Mouse (Mus musculus): ENCODE results near the gene Slc4a5.
A peak's percentile ranks its signal among the peaks of the same experiment; 100 is the strongest.
"Not testable (repeated sequence)": the region's sequence is repeated elsewhere in the genome, so short reads cannot be mapped to it uniquely, and the experiment has no call there.

Gene Slc4a5

DNA sequence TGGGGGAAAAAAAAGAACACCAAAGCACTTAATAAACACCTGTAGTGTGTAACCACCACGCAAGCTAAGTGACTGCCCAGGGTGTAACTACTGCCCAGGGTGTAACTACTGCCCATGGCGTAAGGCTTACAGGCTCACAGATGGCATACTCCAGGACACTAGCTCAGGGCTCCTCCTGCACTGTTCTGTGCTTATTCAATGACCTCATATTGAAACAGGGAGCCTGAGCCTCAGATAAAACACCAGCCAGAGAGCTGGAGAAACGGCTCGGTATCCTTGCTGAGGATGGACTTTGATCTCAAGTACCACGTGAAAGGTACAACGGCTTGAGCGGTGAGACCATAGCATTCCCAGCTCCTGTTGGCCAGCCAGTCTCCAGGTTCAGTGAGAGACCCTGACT lies 92.4 kb downstream of the Slc4a5 start:
- DNase-seq, result no peak

DNA sequence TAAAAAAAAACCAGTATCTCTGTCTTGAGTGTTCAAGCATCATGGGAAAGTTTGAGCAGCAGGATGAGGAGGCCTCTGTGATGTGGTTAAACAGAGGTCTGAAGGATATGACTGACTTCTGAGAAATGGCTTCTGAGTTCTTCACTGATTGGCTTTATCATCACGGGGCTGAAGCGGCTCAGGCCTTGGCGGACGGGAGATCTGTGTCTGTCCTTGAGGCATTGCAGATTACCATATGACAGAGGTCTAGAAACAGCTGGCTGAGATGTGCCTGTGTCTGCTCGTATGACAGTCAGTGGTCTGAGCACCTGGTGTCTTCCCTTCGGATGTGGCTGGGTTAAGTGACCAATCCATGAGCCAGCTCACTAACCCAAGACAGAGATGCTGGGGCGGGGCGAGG lies 92.9 kb downstream of the Slc4a5 start:
- DNase-seq, result no peak

DNA sequence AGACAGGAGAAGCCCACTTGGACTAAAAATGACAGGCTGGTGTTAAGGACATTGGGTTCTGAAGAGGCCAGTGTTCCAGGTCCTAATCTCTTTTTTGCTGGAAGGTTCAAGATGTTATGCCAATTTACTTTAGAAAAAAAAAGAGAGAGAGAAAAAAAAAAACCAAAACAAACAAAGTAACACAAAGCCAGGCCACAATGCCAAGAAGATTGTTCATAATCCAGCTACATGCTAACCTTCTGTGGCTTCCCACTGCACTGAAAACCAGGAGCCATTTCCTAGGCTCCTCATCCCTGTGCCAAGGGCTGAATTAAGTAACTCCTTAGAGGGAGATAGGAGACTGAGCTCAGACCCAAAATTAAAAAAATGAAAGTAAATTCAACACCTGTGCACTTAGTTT lies 95.7 kb downstream of the Slc4a5 start:
- no peak for DNase-seq

DNA sequence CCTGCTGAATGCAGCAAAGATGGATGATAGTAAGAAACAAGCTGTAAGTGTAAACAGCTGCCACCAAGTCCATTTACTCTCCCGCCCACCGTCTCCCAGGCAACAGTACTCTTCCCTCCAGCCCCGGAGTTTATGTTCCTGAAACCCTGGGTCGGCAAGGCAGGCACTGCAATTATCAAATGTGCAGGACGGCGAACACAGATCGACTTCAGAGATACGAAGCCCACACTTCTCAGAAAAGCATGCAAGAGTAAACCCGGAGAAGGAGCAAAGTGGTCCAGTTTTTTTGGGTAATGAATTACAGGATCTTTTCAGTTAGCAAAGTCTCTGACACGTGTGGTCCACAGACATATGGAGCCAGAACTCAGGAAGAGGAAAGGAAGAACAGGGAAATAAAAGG lies 96.4 kb downstream of the Slc4a5 start:
- DNase-seq, result no peak

DNA sequence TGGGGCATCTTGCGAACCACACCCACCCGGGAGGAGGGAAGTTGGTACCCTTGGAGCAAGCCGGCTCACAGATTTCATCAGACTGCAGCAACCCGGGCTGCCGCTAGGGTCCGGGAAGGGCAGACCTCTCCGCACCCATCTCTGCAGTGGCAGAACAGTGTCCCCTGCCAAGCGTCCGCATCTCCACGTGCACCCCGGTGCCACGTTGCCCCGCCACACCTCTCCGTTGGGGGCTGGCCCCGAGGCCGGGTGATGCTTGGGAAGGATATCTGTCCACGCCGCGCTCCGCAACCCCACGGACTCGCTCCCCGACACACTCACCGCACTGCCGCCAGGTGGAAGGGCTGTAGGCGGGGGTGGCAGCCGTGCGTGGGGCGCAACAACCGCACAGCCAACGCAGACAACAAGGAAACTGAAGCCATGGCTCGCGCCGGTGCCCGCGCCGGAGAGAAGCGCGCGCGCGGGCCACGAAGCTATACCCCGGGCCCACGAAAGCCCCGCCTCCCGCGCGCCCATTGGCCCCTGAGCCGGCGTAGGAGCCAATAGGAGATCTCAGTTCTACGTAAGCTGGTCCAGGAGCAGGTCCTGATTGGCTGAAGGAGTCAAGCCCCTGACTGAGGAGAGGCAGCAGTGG lies 97.6 kb downstream of the Slc4a5 start:
- peak; percentile 94 for DNase-seq

DNA sequence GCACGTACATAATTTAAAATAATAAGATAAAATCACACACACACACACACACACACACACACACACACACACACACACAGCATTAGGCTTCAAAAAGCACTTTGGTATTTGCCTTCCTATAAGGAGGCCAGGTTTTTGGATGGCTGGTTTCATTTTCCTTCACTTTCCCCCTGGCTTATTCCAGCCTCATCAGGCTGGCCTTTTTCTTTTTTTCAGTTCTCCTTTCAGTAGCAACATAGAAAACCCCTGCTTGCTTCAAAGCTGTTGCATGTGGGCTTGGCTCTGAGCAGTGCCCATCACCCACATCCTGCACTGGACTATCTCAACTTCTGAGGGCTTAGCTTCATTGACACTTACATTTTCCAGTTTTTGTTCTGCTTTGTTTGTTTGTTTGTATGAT lies 102.3 kb downstream of the Slc4a5 start:
- DNase-seq, result no peak

DNA sequence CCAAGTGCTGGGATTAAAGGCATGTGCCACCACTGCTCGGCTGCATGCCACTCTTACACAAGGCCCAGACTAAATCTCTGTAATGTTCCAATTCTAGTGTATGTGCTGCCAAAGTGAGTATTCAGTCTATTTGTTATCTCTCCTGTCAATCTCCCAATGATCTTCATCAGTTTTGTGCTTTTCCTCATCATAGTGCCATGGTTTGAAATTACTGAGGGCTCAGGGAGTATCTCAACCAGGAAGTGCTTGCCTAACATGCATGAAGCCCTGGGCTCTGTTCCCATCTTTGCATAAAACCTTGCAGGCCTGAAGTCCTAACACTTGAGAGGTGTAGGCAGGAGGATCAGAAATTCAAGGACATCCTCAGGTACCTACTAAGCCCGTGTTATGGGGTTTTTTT lies 103.2 kb downstream of the Slc4a5 start:
- DNase-seq, result no peak

DNA sequence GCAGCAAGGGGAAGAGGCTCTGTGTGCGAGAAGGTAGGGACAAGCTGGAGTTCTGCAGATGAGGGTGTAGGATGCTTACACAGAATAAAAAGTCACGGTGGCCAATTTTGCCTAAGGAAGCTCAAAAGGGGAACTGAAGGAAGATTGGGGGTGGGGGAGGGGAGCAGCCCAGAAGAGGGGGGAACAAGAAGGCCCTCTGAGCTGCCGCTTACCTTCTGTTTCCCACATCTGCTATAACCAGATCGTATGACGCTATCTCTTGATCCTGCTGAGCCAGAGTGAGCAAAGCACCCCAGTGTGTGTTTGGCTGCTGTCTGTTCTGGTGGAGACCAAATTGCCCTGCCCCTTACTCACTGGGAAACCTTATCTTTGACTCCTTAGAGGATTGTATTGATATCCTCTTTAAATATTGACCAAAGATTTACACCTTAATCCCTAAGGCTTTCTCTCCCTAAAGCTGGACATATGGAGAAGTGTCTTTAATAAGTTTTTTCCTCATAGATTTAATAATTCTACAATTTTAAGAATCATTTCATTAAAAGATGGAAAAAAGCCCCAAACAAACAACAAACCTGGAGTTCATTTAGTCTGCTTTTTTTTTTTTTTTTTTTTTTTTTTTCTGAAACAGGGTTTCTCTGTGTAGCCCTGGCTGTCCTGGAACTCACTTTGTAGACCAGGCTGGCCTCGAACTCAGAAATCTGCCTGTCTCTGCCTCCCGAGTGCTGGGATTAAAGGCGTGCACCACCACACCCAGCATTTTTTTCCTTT lies 104.2 kb downstream of the Slc4a5 start:
- no peak for DNase-seq

DNA sequence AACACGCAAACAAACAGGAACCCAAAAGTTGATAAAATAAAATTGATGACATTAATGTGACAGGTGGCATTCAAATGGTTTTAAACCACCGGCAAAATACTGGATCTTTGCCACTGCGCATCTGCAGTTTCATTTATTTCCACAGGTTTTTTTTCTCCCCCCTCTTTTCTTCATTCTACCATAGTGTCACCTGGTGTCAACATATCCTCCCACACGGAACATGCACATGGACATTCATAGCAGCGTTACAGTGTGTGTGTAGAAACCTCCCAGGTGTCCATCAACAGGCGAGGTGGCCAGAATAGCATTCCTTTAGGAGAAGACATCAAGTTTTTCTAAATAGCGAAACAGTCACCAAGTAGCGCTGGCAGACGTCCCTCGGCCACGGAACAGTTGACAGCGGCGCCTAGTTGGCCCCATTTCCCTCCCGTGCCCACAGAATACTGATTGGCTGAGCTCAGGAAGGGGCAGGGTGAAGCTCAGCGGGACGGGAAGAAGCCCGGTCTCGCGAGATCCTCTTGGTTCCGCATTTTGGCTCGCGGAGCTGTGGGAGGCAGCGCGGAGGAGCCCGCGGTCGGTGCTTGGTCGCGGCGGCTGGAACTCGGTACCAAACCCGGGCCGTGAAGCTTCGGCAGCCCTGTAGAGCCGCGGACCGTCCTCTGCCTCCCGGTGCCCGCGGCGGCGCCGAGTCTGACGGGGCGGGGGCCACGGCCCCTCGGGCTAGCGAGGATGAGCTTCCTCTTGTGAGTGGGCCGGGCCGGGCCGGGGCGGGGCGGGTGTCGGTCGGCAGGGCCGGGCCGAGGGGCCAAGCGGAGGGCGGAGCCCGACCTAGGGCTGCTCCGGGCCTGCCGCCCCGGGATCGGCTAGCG lies 106.1 kb downstream of the Slc4a5 start, which contains the start of the genes Mthfd2 and Mob1a:
TSS of gene Mthfd2 (minus strand) at position 384 of the 869 bp plus-strand sequence.
TSS of gene Mob1a (plus strand) at position 492 of the 869 bp plus-strand sequence.
- DNase-seq, result peak; percentile 95

DNA sequence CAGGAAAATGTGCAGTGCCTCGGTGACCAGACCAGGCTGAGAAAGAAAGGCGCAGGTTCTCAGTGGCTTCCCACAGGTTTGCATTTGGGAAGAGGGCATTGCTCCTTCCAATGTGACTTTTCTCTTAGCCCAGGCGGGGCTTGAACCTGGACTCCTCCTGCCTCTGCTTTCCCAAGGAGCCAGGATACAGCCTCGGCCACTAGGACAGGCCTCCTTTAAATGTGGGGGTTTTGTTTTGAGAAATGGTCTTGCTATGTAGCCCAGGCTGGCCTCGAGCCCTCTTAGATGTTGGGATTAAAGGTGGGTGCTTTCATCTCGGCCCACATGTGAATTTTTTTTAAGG lies 106.7 kb downstream of the Slc4a5 start:
- no peak for DNase-seq

DNA sequence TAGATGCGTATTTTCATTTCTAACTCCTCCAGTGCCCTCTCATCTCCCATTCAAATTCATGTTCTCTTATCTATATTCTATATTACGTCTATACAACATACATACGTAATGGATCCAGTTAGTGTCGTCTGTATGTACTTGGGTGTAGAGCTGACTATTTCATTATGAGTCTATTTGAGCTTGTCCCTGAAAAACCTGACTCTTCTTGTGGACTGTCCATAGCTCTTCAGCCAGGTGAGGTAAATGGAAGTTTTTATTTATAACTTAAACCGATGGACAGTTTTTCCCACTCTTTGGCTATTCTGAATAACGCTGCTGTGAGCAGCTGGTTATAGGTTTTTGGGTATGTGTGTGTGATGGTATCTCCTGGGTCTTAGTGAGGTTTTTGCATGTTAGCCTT lies 107.1 kb downstream of the Slc4a5 start:
- no peak for DNase-seq

DNA sequence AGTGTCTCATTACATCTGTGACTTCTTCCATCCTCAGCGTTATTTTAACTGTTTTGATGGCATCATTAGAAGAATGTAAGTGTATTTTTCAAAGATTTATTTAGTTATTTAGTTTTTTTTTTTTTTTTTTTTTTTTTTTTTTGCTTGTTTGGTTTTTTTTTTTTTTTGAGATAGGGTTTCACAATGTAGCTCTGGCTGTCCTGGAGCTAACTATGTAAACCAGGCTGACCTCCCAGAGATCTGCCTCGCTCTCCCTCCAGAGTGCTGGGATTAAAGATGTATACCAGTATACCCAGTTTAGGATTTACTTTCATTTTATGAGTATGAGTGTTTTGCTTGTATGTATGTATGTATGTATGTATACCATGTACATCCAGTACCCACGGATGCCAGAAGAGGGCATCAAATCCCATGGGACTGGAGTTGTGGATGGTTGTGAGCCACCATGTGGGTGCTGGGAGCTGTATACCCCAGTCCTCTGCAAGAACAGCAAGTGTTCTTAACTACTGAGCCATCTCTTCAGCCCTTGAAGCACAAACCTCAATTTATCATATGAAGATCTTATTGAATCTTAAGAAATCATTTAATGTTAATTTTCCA lies 108.1 kb downstream of the Slc4a5 start:
- no peak for DNase-seq

DNA sequence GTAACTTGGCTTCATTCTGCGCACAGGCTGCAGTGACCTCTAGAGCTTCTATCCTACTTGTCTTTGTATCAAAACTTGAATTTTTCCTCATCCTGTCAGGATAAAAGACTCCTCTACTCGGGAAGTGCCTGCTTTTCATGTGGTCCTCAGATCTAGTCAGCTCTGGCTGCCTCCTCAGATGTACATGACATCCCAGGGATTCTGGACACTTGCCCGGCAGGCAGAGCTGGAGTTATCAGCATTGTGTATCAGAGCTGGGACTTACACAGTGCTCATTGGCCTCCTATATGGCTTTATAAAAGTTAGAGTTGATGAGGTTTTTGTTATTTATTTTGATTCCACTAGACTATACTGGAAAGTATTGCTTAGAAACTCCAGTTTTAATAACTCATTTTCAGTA lies 121.8 kb downstream of the Slc4a5 start:
- no peak for DNase-seq

DNA sequence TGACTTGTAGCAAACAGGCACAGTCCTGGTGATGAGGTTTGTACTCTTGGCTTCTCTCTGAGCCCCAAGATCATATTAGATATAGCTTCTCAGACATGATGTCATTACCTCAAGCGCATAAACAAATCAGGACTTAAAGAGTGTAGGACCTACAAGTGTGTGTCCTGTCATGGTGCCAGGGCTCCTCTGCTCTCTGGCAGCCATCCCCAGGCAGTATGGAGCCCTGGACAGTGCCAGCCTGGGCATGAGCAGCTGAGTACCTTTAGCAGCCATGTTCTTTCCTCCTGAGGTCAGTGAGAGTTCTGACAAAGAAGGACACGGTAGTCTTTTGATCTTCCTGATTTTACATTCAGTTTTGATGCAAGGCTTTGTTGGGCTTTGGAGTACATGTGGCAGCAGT lies 123.3 kb downstream of the Slc4a5 start:
- DNase-seq, result no peak

DNA sequence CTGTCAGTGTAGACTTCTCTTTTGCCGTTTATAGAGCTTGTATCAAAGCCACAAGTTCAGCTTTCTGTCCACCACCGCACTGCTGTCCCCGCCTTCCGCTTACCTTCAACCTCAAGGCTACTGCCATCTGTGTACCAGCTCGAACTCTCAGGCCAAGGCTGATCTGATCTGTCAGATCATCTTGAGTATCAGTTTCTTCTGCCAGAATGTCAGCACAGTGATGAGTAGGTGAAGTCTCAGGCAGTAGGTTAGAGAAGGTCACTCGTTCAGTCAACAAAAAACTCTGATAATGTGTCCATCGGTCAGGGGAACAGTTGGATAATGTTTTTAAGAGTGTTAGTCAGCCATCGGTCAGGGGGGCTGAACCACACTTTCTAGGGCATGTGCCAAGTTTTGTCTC lies 125.7 kb downstream of the Slc4a5 start:
- not testable (repeated sequence) for DNase-seq

DNA sequence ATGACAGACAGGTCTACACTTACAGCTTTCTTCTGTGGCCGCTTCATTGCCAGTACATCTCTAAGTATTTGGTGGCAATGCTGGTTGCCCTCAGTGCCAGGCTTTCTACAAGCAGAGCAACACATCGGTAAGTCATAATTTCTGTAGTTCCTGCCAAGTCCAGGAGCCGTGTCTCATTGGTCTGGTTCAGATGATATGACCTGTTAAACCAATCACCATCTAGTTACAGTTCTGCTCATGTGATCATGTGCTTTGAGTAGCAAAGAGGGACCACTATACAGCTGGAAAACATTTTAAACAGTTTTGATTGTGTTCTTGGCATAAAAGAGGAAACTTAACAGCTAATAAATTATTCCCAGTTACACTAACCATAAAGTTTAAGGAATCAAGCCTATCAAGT lies 128.3 kb downstream of the Slc4a5 start:
- DNase-seq, result no peak

DNA sequence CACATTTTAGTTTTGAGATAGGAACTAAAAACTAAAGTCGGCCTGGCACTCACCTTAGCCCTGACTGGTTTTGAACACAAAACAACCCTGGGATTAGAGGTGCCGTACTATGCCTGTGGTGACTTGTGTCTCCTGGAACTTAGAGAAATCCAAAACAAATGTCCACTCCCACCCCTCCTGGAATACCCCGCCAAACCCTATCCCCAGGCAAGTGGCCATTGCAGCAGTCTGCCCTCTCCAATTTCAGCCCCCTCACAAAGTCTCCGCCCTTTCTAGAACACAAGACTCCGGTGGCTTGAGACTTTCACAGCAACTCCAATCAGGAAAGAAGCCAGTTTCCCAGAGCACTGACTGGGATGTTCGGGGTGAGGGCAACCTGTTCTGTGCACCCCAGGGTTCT lies 129.2 kb downstream of the Slc4a5 start, which contains the start of gene Bola3:
TSS of gene Bola3 (plus strand) at position 275 of the 400 bp plus-strand sequence.
- no peak for DNase-seq

DNA sequence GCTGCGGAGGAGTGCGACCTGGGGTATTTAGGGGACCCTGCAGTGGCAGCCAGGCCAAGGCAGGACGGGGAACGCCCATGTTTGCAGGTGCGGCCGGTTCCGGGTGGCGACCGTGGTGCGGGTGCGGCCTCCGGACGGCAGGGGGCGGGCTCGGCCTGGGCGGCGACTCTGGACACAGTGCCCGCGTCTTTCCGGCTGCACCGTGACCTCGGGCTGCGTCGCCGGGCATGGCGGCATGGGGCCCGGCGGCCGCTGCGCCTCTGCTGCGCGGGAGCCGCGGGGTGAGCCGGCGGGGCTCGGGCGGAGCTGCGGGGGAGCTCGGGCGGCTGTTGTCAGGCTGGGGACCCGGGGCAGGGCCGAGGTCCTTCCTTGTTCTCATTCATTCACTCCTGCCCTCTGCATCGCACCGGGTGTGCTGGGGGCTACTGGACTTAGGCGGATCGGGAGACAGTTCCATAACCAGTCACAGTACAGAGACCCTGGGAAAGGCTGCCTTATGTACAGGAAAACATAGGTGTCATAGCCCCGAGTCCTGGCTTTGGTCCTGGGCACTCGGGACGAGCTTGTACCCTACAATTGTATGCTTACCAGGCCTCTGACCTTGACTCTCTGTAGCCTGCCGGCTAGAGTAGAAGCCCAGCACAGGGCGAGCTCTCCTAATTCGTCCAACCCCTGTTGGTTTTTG lies 129.8 kb downstream of the Slc4a5 start:
- peak; percentile 71 for DNase-seq

DNA sequence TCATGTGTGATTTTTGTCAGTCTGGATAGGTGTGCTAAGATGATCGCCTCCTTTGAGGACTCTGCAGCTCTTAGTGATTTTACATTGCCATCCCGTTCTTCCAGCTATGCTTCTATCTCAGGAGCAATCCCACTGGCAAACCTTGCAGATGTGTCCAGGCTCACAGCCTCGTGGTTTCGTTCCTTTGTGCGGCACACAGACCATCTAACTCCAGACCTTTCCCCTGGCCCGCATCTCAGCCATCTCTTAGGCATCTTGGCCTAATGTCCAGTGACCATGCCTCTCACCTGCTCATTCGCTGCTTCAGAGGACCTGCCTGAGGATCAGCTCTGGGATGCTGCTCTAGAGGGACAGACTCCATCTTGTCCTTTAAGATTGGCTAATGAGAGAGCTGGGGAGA lies 130.5 kb downstream of the Slc4a5 start:
- DNase-seq, result no peak

DNA sequence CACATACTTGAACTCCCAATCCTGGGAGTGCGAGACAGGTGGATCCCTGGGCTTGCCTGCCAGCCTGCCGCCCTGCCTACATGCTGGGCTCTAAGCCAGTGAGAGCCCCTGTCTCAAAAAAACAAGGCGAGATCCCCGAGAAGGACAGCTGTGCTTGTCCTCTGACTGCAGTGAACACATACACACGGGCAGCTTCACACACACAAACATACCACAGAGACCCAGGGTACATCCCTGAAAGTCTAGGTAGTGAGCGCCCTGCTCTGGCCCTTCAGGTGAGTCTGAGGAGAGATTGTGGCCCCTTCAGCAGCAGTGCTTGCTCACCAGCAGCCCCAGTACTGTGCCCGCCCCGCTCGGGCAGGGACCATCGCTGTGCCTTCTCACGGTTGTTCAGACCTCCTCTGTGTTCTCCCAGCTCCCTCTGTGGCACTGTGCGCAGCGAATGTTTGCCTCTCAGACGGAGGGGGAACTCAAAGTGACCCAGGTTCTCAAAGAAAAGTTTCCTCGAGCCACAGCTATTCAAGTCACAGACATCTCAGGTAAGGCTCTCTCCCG lies 131.3 kb downstream of the Slc4a5 start:
- no peak for DNase-seq

DNA sequence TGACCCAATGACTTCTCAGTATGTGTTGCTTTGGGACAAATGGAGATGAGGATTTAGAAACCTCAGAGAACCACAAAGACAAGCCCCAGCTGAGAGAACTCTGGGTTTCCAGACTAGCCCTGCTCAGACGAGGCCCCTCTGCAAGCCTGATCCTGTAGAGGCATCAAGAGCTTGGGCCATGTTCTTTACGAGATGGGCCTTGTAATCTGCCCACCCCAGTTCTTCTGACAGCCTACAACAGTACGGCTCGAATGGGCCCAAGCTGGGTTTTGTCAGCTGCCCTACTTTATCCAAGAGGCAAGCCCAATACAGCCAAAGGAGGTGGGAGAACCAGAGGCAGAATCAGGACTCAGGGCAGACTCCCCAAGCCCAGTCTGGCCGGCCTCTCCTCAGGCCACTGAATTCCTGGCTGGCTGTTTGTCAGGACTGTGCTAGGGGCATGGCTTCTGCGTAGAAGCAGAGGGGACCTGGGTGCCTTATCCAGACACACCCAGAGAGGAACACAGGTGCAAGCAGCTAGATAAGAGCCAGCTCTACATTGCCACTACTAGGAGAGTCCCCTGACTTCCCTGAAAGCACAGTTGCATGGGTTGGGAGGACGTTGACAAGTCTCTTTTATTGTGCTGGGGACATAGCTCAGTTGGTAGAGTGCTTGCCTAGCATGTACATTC lies 132.0 kb downstream of the Slc4a5 start:
- DNase-seq, result no peak

All from layer of hippocampus, adult 9-11 months (tissue).